Mouse (Mus musculus): Measurements from ENCODE around the gene Dnajc2. TPM values are rescaled to one million over a fixed set of nuclear protein-coding genes. Genes with fewer than 3 reads are reported as not detected.

Dnajc2 gene
- polyA plus RNA-seq, 1 experiment from 2014 or later = 65.9 TPM

DNA sequence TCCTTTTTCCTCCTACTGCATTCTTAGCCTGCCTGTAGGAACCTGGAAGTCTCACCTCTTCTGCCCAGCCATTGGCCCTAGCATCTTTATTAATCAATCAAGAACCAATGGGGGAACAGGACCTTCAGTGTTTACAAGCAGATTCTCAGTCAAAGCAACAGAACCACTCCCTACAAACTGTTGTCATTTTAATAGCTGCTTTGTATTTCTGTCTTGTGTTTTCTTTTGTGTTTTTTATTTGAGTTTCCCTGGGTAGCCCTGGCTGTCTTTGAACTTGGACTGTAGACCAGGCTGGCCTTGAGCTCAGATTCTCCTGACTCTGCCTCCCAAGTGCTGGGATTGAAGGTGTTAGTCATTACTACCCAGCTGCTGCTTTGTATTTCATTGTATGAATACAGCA, 7.1 kb upstream of the Dnajc2 start:
- DNase-seq (ENCODE audit: low spot score) = no peak

DNA sequence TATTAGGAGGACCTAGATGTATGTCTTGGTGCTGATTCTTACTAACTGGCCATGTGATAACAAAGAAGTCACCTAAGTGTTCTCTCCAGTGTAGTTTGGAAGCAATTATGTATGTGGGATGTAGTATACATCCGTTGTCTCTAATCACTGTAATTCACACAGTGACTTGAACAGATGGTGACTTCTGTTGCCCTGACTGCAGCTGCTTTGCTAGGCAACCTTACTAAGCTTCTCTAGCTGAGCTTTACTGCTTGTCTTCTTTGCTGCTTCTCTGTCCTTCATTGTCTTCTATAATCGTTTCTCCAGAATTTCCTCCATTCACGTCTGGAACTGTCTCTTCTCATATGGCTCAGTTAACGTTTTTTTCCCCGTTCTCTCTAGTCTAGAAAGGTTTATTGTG, 4.0 kb upstream of the Dnajc2 start:
- Histone ChIP-seq H3K27me3 (ENCODE audit: control insufficient read depth, insufficient read depth, low read length) (no peaks in the 10 kb centered on the region), H3K9ac (no peak overlapping the region), H3K4me1 (replicated peaks; ENCODE audit: control insufficient read depth, insufficient read depth, low read length) (peaks cover 32% of the 10 kb centered on the region), H3K4me2 (replicated peaks) (no peak overlapping the region), H3K27ac (no peak overlapping the region), H3K4me3 (replicated peaks; ENCODE audit: low read length) (no peak overlapping the region), H3K36me3 (replicated peaks; ENCODE audit: control insufficient read depth, insufficient read depth) (peaks cover 14% of the 10 kb centered on the region), H3K9me3 (ENCODE audit: control insufficient read depth, low read length) (no peaks in the 10 kb centered on the region)
- WGBS = 62% methylated on average over 5 of the region's 5 CpGs
- no peak for ATAC-seq (ENCODE audit: low FRiP score)
- DNase-seq (ENCODE audit: low spot score) = no peak

More for the DNA sequence above, 7.1 kb upstream of the Dnajc2 start:
- Histone ChIP-seq H3K27me3 (ENCODE audit: control insufficient read depth, insufficient read depth, low read length) (no peaks in the 10 kb centered on the region), H3K4me1 (replicated peaks; ENCODE audit: control insufficient read depth, insufficient read depth, low read length) (peaks cover 22% of the 10 kb centered on the region; the same call in 1 of the 2 replicates), H3K27ac (no peak overlapping the region), H3K36me3 (replicated peaks; ENCODE audit: control insufficient read depth, insufficient read depth) (peaks cover 36% of the 10 kb centered on the region), H3K9me3 (ENCODE audit: control insufficient read depth, low read length) (no peaks in the 10 kb centered on the region), H3K4me3 (replicated peaks; ENCODE audit: low read length) (no peak overlapping the region), H3K4me2 (replicated peaks) (no peak overlapping the region), H3K9ac (no peak overlapping the region)
- no peak for ATAC-seq (ENCODE audit: low FRiP score)

DNA sequence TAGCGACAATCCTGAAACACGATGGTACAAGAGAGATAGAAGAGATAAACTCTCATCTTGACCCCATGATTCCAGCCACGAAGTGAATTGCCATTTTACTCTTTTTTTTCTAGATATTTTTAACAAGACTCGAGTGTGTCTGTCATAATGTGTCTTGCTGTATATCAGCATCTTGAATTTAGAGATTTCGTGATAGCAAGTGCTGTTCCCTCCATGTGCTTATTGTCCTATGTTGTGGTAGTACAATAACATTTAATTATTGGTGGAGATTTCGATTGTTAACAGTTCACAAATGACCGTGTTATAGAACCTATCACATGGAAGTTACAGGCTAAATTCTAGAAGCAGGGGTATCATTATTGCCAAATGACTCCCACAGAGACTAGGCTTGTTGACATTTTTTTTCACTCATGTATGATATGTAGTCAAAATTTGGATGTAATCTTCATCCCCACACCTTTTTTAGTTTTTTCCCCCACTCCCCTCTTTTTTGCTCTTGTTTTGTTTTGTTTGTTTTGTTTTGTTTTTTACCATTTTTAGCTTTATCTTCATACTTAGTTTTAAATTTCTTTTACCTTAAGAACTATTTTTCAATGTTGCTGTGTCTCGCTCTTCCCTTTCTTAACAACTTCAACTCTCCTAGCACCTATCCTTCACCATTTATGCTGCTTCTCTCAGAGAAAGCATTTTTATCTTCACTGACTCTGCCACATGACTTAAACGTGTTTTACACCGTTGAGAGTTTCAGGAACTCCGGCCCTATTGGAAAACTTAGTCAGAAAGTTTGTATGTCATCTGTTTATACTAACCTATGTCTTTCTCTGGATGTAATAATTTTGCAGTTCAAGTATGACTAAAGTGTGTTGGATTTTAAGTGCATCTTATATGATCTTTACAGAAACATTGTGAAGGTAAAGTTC, 2.4 kb upstream of the Dnajc2 start:
- peak overlapping the region; percentile 88 for H3K27ac ChIP-seq
- no peak for ATAC-seq (ENCODE audit: low FRiP score)

DNA sequence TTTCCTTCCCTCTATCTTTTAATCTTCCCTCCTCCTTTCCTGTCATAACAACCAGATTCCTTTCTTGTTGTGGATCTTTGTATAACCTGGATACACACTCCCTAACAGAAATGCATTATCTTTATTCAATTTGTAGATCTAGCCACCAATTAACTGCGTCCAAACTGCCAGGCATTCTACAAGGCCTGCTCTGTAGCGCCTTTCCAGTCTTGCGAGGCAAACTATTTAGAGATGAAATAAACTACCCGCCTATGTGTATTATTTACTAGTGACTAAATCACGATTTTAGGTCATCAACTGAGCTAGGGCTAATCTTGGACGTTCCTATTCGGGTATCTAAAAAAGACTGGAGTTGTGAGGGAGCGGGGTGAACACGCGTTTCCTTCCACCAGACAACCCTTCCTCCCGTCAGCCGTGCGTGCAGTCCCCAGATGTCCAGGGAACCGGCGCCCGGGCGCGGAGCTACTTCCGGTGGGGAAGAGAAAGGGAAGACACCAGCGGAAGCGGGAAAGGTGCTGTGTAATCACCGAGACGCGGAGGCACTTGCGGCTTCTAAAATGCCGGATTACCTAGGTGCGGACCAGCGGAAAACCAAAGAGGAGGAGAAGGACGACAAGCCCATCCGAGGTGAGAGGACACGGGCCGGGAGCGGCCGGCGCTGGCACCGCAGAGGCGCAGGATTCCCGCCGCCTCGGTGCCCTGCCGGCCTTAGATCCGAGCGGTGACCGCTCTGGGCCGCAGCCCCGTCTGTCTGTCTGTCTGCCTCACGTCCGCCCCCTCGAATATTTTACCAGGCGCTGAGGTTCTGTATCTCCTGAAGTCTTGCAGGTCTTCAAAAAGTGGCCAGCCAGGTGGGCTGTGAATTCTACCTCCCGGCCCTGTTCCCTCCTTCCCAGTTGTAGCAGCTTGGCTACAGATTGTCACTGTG, 1.5 kb upstream of the Dnajc2 start:
- WGBS = 3% methylated on average over 51 of the region's 51 CpGs
- peaks cover 36% of the 10 kb centered on the region for H3K4me1 ChIP-seq (replicated peaks; ENCODE audit: control insufficient read depth, insufficient read depth, low read length)
- H3K4me3 ChIP-seq (replicated peaks; ENCODE audit: low read length) = peak overlapping the region; percentile 88
- H3K27me3 ChIP-seq (ENCODE audit: control insufficient read depth, insufficient read depth, low read length) = no peaks in the 10 kb centered on the region
- DNase-seq (ENCODE audit: low spot score) (peak; percentile 94), ATAC-seq (ENCODE audit: low FRiP score) (peak; percentile 85)
- peaks cover 23% of the 10 kb centered on the region for H3K36me3 ChIP-seq (replicated peaks; ENCODE audit: control insufficient read depth, insufficient read depth)
- H3K9me3 ChIP-seq (ENCODE audit: control insufficient read depth, low read length) = no peaks in the 10 kb centered on the region
- H3K27ac ChIP-seq = peak overlapping the region; percentile 88
- H3K4me2 ChIP-seq (replicated peaks) = peak overlapping the region; percentile 82
- H3K9ac ChIP-seq = peak overlapping the region; percentile 90

More for the DNA sequence above, 2.4 kb upstream of the Dnajc2 start:
- Histone ChIP-seq H3K27me3 (ENCODE audit: control insufficient read depth, insufficient read depth, low read length) (no peaks in the 10 kb centered on the region), H3K4me3 (replicated peaks; ENCODE audit: low read length) (peak overlapping the region; percentile 88), H3K9ac (peak overlapping the region; percentile 90), H3K9me3 (ENCODE audit: control insufficient read depth, low read length) (no peaks in the 10 kb centered on the region), H3K4me1 (replicated peaks; ENCODE audit: control insufficient read depth, insufficient read depth, low read length) (peaks cover 36% of the 10 kb centered on the region), H3K36me3 (replicated peaks; ENCODE audit: control insufficient read depth, insufficient read depth) (peaks cover 20% of the 10 kb centered on the region), H3K4me2 (replicated peaks) (peak overlapping the region; percentile 82)
- 41% methylated on average over 11 of the region's 11 CpGs for WGBS
- no peak for DNase-seq (ENCODE audit: low spot score)

DNA sequence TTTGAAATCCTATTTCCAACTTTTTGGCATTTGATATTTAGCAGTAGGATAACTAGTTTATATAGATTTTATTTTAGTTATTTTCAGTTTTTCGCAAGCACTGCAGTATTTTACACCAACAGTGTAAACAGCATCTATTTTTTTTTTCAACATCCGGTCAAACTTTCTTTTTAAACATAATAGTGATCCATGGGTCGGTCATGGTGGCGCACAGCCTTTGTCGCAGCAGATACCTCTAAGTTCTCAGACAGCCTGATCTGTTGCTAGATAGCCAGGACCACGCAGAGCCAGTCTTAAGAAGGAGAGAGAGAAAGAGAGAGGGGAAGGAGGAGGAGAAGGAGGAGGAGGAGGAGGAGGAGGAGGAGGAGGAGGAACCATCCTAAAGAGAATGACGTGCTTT, 725 bp upstream of the Dnajc2 start:
- peaks cover 36% of the 10 kb centered on the region for H3K4me1 ChIP-seq (replicated peaks; ENCODE audit: control insufficient read depth, insufficient read depth, low read length)
- no peaks in the 10 kb centered on the region for H3K9me3 ChIP-seq (ENCODE audit: control insufficient read depth, low read length)
- peaks cover 28% of the 10 kb centered on the region for H3K36me3 ChIP-seq (replicated peaks; ENCODE audit: control insufficient read depth, insufficient read depth)
- no peaks in the 10 kb centered on the region for H3K27me3 ChIP-seq (ENCODE audit: control insufficient read depth, insufficient read depth, low read length)
- no peak for ATAC-seq (ENCODE audit: low FRiP score)
- H3K4me3 ChIP-seq (replicated peaks; ENCODE audit: low read length) = no peak overlapping the region
- 88% methylated on average over 6 of the region's 7 CpGs for WGBS
- peak overlapping the region; percentile 88; the same call in 1 of the 2 replicates for H3K27ac ChIP-seq
- no peak for DNase-seq (ENCODE audit: low spot score)
- peak overlapping the region; percentile 97 for H3K4me2 ChIP-seq (replicated peaks)
- no peak overlapping the region for H3K9ac ChIP-seq

DNA sequence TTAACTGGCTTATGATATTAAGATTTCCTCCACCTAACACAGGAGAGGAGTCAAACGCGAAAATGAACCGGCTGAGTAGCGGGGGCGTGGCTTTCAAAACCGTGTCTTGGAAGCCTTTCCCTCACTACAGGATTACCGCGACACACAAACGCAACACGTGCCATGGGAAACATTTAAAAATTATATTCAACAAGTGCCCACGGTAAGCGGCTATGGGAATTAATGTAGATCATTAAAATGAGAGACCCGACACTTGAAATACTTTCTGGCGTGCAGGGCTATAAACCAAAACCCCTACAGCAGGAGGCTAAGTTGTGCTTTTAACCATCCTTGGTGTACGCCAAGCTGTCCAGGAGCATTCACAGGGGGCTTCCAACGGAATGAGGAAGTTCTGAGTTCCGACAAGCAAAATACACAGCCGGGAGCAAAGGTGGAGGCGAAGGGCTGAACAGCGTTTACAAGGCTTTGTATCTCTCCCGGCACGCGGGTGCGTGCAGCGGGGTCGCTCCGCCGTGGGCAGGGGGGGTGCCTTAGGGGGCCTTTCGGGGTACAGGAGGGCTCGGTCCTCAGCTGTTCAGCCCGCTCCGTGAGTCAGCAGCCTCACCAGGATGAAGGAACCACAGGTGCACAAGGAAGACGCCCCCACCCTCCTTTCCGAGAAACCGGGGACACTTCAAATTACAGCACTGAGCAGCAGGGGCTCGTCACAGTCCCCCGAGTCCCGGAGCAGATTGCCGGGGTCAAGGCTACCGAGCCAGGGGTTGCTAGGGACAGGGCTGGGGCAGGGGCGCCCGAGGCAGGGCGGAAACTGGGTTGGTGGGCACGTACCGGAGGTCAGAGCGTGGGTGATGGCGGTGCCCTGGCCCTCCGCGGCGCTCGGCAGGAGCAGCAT, 644 bp downstream of the Dnajc2 start:
- peak overlapping the region; percentile 75 for H3K27ac ChIP-seq
- no peaks in the 10 kb centered on the region for H3K9me3 ChIP-seq (ENCODE audit: control insufficient read depth, low read length)
- ATAC-seq (ENCODE audit: low FRiP score) (peak; percentile 83), DNase-seq (ENCODE audit: low spot score) (no peak)
- WGBS = under 1% methylated on average over 50 of the region's 51 CpGs
- H3K36me3 ChIP-seq (replicated peaks; ENCODE audit: control insufficient read depth, insufficient read depth) = peaks cover 42% of the 10 kb centered on the region
- peak overlapping the region; percentile 97 for H3K4me2 ChIP-seq (replicated peaks)
- peaks cover 34% of the 10 kb centered on the region for H3K4me1 ChIP-seq (replicated peaks; ENCODE audit: control insufficient read depth, insufficient read depth, low read length)
- H3K4me3 ChIP-seq (replicated peaks; ENCODE audit: low read length) = peak overlapping the region; percentile 99
- H3K9ac ChIP-seq = peak overlapping the region; percentile 83
- no peaks in the 10 kb centered on the region for H3K27me3 ChIP-seq (ENCODE audit: control insufficient read depth, insufficient read depth, low read length)

DNA sequence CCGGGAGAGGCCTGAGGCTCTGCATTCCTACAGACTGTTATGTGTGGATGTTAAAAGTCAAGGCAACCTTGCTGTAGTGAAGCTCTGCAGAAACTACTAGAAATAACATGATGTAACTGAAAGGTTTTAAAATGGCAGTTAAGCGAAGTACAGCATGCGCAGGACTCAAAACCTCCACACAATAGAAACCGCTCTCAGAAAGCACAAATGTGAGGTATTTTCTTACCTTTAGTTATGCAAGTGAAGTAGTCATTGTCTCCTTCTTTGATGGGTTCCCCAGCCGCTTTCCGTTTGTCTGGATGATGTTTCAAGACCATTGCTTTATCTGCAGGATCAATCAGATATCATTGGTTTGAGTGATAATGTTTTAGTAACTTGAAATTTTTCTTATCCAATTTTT, 8.6 kb downstream of the Dnajc2 start:
- no peak overlapping the region for H3K4me2 ChIP-seq (replicated peaks)
- peaks cover 76% of the 10 kb centered on the region for H3K36me3 ChIP-seq (replicated peaks; ENCODE audit: control insufficient read depth, insufficient read depth)
- H3K4me3 ChIP-seq (replicated peaks; ENCODE audit: low read length) = no peak overlapping the region
- H3K27me3 ChIP-seq (ENCODE audit: control insufficient read depth, insufficient read depth, low read length) = no peaks in the 10 kb centered on the region
- WGBS = 95% methylated on average over 6 of the region's 6 CpGs
- ATAC-seq (ENCODE audit: low FRiP score) = no peak
- no peaks in the 10 kb centered on the region for H3K4me1 ChIP-seq (replicated peaks; ENCODE audit: control insufficient read depth, insufficient read depth, low read length)
- H3K9ac ChIP-seq = no peak overlapping the region
- DNase-seq (ENCODE audit: low spot score) = no peak
- no peaks in the 10 kb centered on the region for H3K9me3 ChIP-seq (ENCODE audit: control insufficient read depth, low read length)
- no peak overlapping the region for H3K27ac ChIP-seq

DNA sequence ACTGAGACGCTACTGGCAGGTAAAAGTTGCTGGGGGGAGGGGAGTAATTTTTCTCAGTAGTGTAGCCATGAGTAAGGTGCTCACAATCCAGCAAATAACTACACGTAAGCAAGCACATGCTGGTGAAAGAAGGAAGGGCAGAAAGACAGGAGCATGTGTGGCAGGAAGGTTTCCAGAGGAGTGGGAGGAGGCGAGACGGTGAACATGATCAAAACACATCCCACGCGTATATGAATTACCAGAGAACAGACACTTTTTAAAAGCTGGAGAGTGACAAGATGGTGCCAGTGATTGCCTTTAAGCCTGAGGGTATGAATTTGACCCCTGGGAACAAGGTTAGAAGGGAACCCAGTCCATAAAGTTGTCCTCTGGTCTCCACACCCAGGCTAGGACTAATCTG, 15.2 kb downstream of the Dnajc2 start:
- no peak overlapping the region for H3K4me2 ChIP-seq (replicated peaks)
- no peaks in the 10 kb centered on the region for H3K9me3 ChIP-seq (ENCODE audit: control insufficient read depth, low read length)
- no peaks in the 10 kb centered on the region for H3K27me3 ChIP-seq (ENCODE audit: control insufficient read depth, insufficient read depth, low read length)
- no peak overlapping the region for H3K4me3 ChIP-seq (replicated peaks; ENCODE audit: low read length)
- H3K9ac ChIP-seq = no peak overlapping the region
- DNase-seq (ENCODE audit: low spot score) (no peak), ATAC-seq (ENCODE audit: low FRiP score) (no peak)
- peaks cover 74% of the 10 kb centered on the region for H3K36me3 ChIP-seq (replicated peaks; ENCODE audit: control insufficient read depth, insufficient read depth)
- WGBS = 94% methylated on average over 6 of the region's 6 CpGs
- no peaks in the 10 kb centered on the region for H3K4me1 ChIP-seq (replicated peaks; ENCODE audit: control insufficient read depth, insufficient read depth, low read length)
- H3K27ac ChIP-seq = no peak overlapping the region

Data from hindbrain, embryonic 14.5 days (tissue).